Mouse (Mus musculus) limb, embryonic 15.5 days (tissue): ENCODE results near the gene 1700029P11Rik. TPM values are rescaled to one million over a fixed set of nuclear protein-coding genes. Genes with fewer than 3 reads are reported as not detected.

Experiments
- ATAC-seq: fragments of 200-750 bp; cut with Nextera tagmentation; 2 replicates; pipeline ENCODE4 v1.8.0; 2017; ENCODE audit warnings: low read depth, moderate TSS enrichment; ENCODE audit not compliant: insufficient number of reproducible peaks, low FRiP score, low TSS enrichment
- H3K27ac ChIP-seq: fragments of 300-500 bp; sonication (generic); 2 replicates; pipeline ENCODE4 v1.5.1; 2015; ENCODE audit warnings: moderate library complexity, mild to moderate bottlenecking, inconsistent platforms
- H3K27me3 ChIP-seq: fragments of 300-500 bp; sonication (generic); 2 replicates; pipeline ENCODE4 v1.6.1; 2015; ENCODE audit warnings: inconsistent platforms
- H3K36me3 ChIP-seq: fragments of 300-500 bp; sonication (generic); 2 replicates; pipeline ENCODE4 v1.6.1; 2015; ENCODE audit warnings: inconsistent platforms
- H3K4me1 ChIP-seq: fragments of 300-500 bp; sonication (generic); 2 replicates; pipeline ENCODE4 v1.6.1; 2015; ENCODE audit warnings: inconsistent platforms
- H3K4me2 ChIP-seq: fragments of 300-500 bp; sonication (generic); 2 replicates; pipeline ENCODE4 v1.6.1; 2015; ENCODE audit warnings: mild to moderate bottlenecking, inconsistent platforms
- H3K4me3 ChIP-seq: fragments of 300-500 bp; sonication (generic); 2 replicates; pipeline ENCODE4 v1.5.1; 2015; ENCODE audit warnings: mild to moderate bottlenecking, inconsistent platforms
- H3K9ac ChIP-seq: fragments of 300-500 bp; sonication (generic); 2 replicates; pipeline ENCODE4 v1.6.1; 2015; ENCODE audit warnings: inconsistent platforms
- H3K9me3 ChIP-seq: fragments of 300-500 bp; sonication (generic); 2 replicates; pipeline ENCODE4 v1.6.1; 2016; ENCODE audit warnings: inconsistent platforms
- WGBS: fragments of 180-500 bp; shearing (Covaris S2); methylation state at CpG from one replicate; pipeline ENCODE4 v1.1.7; 2015; 5-methylcytosine and 5-hydroxymethylcytosine counted together
- polyA plus RNA-seq: library from polyadenylated mRNA; unstranded; fragments of >200 nt; fragmentation: Nextera tagmentation; extraction: Ambion mirVana; gene quantifications from 2 replicates; pipeline ENCODE4 v1.2.1, GENCODE M21; 2015

The 1700029P11Rik gene
- not detected in 2 replicates for polyA plus RNA-seq

DNA sequence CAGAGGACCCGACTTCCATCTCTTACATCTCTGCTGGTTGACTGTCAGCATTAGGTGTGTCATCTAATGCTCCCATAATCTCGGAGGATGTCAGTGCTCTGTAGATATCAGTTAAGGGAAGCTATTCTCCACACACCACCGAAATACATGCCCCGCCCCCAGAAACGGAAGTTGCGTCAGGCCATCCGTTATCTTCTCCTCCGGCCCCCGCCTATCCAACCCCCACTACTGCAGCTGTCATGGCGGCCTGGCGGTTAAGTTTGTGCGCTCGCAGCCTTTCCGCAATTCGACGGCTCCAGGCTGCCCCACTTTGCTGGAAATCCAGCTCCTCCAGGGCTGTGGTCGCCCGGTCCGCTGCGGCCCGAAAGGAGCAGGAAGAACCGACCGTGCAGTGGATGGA, at the start of gene 1700029P11Rik:
TSS of gene 1700029P11Rik (plus strand) at position 220 of the 400 bp plus-strand sequence.
- H3K9ac ChIP-seq, result no peak within 1 kb of the TSS
- WGBS, result 95% methylated on average over 23 of the region's 23 CpGs
- no peaks in the 10 kb centered on the region for H3K27me3 ChIP-seq
- ATAC-seq, result no peak
- H3K4me3 ChIP-seq, result no peak within 1 kb of the TSS
- no peak within 1 kb of the TSS for H3K4me2 ChIP-seq
- H3K9me3 ChIP-seq, result no peaks in the 10 kb centered on the region
- no peaks in the 10 kb centered on the region for H3K36me3 ChIP-seq
- H3K4me1 ChIP-seq, result no peaks in the 10 kb centered on the region
- H3K27ac ChIP-seq, result no peak within 1 kb of the TSS

DNA sequence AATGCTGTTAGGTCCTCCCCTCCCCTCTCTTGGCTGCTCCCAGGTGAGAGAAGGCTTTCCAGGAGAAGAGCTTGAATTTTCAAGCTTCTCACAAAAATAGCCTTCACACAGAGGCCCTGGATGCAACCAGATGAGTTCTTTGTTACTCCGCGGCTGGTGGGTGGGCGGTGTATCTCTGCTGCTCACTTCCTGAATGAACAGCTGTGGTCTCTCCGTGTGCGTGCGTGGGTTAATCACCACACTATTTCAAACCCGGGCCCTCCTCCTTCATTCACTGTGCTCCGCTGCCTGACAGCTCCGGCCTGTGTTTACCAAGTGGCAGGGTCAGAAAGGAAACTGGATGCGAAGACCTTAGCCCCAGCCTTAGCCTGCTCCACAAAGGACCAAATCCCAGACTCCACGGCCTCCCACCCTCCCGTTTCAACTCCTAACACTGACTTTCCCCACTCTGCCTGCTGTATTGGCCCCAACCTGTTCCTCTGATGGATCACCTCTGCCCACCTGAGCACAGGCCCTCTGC, 47.3 kb upstream of the 1700029P11Rik start:
- no peaks in the 10 kb centered on the region for H3K36me3 ChIP-seq
- H3K27me3 ChIP-seq, result no peaks in the 10 kb centered on the region
- no peak overlapping the region for H3K4me2 ChIP-seq
- no peak overlapping the region for H3K9ac ChIP-seq
- no peak for ATAC-seq
- H3K4me3 ChIP-seq, result no peak overlapping the region
- WGBS, result 42% methylated on average over 12 of the region's 12 CpGs
- H3K9me3 ChIP-seq, result no peaks in the 10 kb centered on the region
- no peak overlapping the region for H3K27ac ChIP-seq
- H3K4me1 ChIP-seq, result peaks cover 22% of the 10 kb centered on the region

DNA sequence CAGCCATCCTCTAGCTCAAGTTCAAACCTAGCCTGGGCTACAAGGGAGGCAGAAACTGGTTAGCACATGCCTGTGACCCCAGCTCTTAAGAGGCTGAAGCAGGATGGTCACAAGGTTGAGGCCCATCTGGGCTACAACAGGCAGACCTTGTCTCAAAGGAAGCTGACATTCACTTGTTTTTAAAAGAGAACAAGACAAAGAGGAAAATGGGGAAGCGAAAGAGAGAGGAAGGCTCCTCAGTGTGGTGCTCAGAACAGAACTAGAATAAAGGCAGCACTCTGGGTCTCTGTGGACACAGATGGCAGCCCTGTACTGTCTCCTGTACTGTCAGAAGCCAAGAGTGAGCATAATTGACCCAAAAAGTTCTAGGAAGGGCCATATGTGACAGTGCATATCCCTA, 46.4 kb upstream of the 1700029P11Rik start:
- H3K4me3 ChIP-seq, result no peak overlapping the region
- H3K27me3 ChIP-seq, result no peaks in the 10 kb centered on the region
- no peaks in the 10 kb centered on the region for H3K9me3 ChIP-seq
- H3K9ac ChIP-seq, result no peak overlapping the region
- WGBS, result 96% methylated on average over 1 of the region's 1 CpGs
- no peak overlapping the region for H3K4me2 ChIP-seq
- no peak for ATAC-seq
- H3K36me3 ChIP-seq, result no peaks in the 10 kb centered on the region
- no peak overlapping the region for H3K27ac ChIP-seq
- H3K4me1 ChIP-seq, result peaks cover 24% of the 10 kb centered on the region

DNA sequence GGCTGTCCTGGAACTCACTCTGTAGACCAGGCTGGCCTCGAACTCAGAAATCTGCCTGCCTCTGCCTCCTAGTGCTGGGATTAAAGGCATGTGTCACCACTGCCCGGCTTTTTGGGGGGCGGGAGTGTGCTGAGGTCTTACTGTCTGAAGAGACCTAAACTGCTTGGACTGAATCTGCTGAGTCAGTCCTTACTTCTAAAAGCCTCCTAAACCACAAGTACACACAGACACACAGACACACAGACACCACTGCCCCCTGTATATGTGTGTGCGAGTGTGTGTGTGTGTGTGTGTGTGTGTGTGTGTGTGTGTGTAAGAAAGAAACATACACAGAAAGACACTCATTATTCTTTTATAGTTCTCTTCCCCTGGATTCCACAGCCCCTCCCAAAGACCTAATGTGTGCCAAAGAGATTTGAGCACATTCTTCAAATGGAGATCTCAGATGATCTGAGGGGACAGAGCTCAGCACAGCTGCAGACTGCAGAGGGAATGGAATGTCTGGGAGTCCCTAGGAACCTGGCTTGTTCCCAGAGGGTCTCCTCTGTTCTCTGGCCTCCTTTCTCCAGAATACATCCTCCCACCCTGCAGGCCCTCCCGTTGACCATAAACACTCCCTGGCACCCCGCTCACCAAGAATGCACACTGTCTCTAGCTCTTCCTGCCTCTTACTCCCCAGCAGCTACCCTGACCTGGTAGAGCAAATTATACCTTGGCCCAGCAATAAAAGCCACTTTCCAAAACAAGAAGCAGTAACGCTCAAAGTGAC, 44.3 kb upstream of the 1700029P11Rik start:
- whole genome bisulfite sequencing, result 51% methylated on average over 7 of the region's 7 CpGs
- H3K9ac ChIP-seq, result 0 out of 2 replicates have a peak overlapping the region, but pooled peaks have one; percentile 1
- no peaks in the 10 kb centered on the region for H3K36me3 ChIP-seq
- peak; percentile 31; the same call in 1 of the 2 replicates for ATAC-seq
- H3K27ac ChIP-seq, result peak overlapping the region; percentile 69
- peak overlapping the region; percentile 47 for H3K4me3 ChIP-seq
- peaks cover 24% of the 10 kb centered on the region for H3K4me1 ChIP-seq
- peak overlapping the region; percentile 82 for H3K4me2 ChIP-seq
- no peaks in the 10 kb centered on the region for H3K27me3 ChIP-seq
- no peaks in the 10 kb centered on the region for H3K9me3 ChIP-seq

DNA sequence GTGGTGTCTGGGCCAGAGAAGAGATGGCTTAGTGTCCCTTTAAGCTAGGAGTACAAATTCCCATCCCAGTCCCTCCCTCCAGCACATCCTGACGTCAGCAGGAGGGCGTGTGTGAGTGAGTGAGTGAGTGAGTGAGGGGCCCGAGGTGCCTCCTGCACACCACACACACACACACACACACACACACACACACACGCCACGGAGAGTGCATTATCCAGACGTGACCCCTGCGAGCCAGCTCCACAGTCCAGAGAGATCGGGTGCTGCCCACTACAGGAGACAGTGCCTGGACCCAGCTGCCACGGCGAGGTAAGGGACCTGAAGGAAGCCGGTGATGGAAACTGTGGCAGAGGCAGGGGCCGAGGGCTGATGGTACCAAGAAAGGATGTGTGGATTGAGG, 43.7 kb upstream of the 1700029P11Rik start, which contains the start of gene Csdc2:
TSS of gene Csdc2 (plus strand) at position 81 of the 400 bp plus-strand sequence.
- H3K27ac ChIP-seq, result peak within 1 kb of the TSS; percentile 69
- ATAC-seq, result peak; percentile 66
- H3K9ac ChIP-seq, result peak within 1 kb of the TSS; percentile 39
- peak within 1 kb of the TSS; percentile 47 for H3K4me3 ChIP-seq
- 1% methylated on average over 12 of the region's 12 CpGs for WGBS
- peak within 1 kb of the TSS; percentile 82 for H3K4me2 ChIP-seq
- peaks cover 24% of the 10 kb centered on the region for H3K4me1 ChIP-seq
- no peaks in the 10 kb centered on the region for H3K9me3 ChIP-seq
- no peaks in the 10 kb centered on the region for H3K27me3 ChIP-seq
- H3K36me3 ChIP-seq, result no peaks in the 10 kb centered on the region

DNA sequence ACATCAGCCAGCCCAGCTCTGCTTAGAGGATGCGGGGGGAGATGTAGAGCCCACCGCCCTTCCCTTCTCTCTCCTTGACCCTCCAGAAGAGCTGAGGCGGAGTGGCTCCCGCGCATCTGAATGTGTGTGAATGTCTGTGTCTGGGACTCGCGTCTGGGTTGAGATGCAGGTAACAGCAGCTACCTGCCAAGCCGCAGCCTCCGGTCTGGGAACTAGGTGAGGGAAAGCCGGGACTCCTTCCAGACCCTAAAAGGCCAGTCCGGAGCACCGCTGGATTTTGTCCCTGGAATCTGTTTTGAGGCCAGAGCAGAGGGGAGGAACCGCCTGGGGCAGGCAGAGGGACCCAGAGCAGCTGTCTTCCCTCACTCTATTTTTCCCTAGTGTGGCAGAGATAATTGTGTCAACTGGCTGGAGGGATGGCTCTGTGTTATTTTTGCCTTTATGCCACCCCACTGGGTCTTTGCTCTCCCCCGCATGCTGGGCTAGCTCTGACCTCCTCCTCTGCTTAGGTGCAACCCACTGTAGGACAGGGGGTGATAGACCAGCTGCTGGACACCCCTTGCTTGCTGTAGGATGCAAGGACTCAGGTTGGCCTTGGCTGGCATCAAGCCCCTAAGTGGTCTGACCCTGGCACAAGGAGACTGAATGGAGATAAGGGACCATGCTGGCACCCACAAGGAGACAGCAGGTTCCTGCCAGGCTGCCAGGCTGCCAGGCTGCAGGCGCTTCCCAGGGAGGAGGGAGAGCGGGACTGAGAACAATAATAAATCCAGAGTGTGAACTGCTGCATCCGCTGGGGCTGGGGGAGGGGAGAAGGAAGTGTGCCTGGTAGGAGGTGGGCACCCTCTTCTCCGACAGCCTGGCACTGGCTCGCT, 43.0 kb upstream of the 1700029P11Rik start:
- WGBS, result 9% methylated on average over 19 of the region's 19 CpGs
- H3K9ac ChIP-seq, result peak overlapping the region; percentile 39
- no peaks in the 10 kb centered on the region for H3K9me3 ChIP-seq
- no peaks in the 10 kb centered on the region for H3K36me3 ChIP-seq
- H3K4me2 ChIP-seq, result peak overlapping the region; percentile 82
- H3K27me3 ChIP-seq, result no peaks in the 10 kb centered on the region
- no peak for ATAC-seq
- H3K27ac ChIP-seq, result peak overlapping the region; percentile 69
- H3K4me1 ChIP-seq, result peaks cover 24% of the 10 kb centered on the region
- peak overlapping the region; percentile 47 for H3K4me3 ChIP-seq

DNA sequence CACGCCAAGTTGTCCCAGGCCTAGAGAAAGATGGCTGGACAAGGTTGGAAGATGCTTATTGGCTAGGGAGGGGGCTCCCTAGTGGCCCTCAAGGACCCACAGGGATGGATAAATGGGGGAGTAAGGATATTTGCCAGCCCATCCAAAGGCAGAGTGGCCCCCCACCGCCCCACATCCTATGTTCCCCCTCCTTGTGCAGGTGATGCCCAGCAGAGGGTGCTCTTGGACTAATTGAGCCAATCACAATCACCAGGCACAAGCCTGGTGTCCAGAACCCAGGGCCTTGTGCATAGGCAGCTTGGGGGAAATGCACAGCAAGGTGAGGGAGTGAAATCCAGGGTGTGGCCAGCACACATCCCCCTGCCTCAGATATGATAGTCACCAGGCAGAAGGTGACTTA, 42.1 kb upstream of the 1700029P11Rik start:
- Histone ChIP-seq H3K4me3 (no peak overlapping the region), H3K4me2 (no peak overlapping the region)
- 41% methylated on average over 2 of the region's 2 CpGs for WGBS

DNA sequence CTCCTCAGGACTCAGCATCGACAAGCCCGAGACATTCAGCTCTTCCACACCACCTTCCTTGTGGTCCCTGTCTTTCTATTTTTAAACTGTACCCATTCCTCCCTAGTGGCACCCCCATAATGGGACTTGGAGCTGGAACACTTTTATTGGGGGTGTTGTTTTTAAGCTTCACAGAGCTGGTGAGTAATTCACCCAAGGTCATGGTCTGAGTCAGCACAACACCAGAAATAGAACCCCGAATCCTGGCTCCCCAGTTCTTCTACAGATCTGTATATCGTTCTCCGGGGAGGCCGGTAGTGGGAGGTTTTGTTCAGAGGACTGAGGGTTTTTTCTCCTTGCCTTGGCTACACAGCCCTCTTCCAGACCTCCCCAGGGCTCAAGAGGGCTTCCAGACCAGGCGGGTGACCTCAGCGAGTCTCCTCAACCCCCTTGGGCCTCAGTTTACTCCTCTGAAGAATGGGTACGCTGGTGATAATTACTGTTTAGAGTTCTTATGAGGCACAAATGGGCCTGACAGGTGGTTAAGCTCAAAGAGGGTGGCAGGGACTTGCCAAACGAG, 41.1 kb upstream of the 1700029P11Rik start:
- Histone ChIP-seq H3K4me1 (peaks cover 28% of the 10 kb centered on the region), H3K27ac (no peak overlapping the region), H3K36me3 (no peaks in the 10 kb centered on the region), H3K9ac (no peak overlapping the region), H3K4me3 (no peak overlapping the region), H3K27me3 (no peaks in the 10 kb centered on the region), H3K9me3 (no peaks in the 10 kb centered on the region), H3K4me2 (no peak overlapping the region)
- no peak for ATAC-seq
- WGBS, result 82% methylated on average over 10 of the region's 10 CpGs

More for the DNA sequence above, 42.1 kb upstream of the 1700029P11Rik start:
- Histone ChIP-seq H3K4me1 (peaks cover 27% of the 10 kb centered on the region), H3K27me3 (no peaks in the 10 kb centered on the region), H3K9ac (no peak overlapping the region), H3K36me3 (no peaks in the 10 kb centered on the region), H3K27ac (no peak overlapping the region), H3K9me3 (no peaks in the 10 kb centered on the region)
- ATAC-seq, result no peak

DNA sequence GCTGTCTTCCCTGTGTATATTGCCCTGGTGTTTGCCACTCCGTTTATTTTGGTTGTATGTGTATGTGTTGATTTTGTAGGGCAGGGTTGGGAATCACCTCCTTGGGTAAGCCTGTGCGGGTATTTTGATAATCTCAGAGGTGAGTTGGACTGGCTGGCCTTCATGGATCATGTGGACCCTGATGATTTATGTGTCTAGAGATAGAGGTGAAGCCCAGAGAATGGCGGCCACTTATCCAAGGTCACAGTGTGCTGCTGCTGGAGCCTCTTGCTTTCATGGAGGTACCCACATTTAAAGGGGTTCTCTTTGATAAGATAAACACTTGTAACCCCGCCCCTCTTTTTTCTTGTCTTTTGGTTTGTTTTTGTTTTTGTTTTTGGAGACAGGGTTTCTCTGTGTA, 40.6 kb upstream of the 1700029P11Rik start:
- no peaks in the 10 kb centered on the region for H3K9me3 ChIP-seq
- no peaks in the 10 kb centered on the region for H3K36me3 ChIP-seq
- no peak overlapping the region for H3K4me2 ChIP-seq
- 91% methylated on average over 4 of the region's 4 CpGs for WGBS
- no peaks in the 10 kb centered on the region for H3K27me3 ChIP-seq
- no peak for ATAC-seq
- H3K27ac ChIP-seq, result no peak overlapping the region
- peaks cover 28% of the 10 kb centered on the region for H3K4me1 ChIP-seq
- H3K4me3 ChIP-seq, result no peak overlapping the region
- no peak overlapping the region for H3K9ac ChIP-seq

DNA sequence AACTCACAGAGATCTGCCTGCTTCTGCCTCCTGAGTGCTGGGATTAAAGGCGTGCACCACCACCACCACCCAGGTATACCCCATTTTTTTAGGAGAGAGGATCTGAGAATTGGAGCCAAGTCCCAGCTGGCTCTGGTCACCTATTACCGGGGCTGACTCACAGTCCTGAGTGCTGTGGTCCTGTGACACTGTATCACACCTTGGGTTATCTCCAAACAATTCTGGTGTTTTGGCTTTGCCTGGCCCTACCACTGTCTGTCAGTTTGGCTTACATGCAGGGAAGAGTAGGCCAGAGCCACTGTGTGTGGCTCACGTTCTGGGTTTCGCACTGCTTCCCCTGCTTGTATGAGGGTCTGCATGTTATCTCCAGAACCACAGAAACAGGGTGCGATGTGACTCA, 40.1 kb upstream of the 1700029P11Rik start:
- ATAC-seq, result no peak
- 85% methylated on average over 5 of the region's 5 CpGs for whole genome bisulfite sequencing
- H3K27me3 ChIP-seq, result no peaks in the 10 kb centered on the region
- H3K9ac ChIP-seq, result no peak overlapping the region
- peaks cover 28% of the 10 kb centered on the region for H3K4me1 ChIP-seq
- no peak overlapping the region for H3K27ac ChIP-seq
- H3K9me3 ChIP-seq, result no peaks in the 10 kb centered on the region
- H3K4me2 ChIP-seq, result no peak overlapping the region
- no peaks in the 10 kb centered on the region for H3K36me3 ChIP-seq
- H3K4me3 ChIP-seq, result no peak overlapping the region

DNA sequence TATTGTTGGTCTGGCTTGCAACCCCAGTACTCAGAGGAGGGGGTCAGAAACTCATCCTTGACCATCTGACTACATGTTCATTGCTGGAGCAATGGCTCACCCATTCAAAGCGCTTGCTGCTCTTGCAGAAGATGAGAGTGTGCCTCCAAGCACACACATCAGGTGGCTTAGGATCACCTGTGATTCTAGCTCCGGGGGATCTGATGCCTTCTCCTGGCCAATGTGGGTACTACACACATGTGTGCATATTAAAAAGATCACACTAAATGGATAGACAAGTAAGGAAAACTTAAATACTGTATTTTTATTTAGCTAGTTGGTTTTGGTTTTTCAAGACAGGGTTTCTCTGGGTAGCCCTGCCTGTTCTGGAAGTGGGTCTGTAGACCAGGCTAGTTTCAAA, 39.3 kb upstream of the 1700029P11Rik start:
- no peak overlapping the region for H3K27ac ChIP-seq
- H3K4me2 ChIP-seq, result no peak overlapping the region
- H3K36me3 ChIP-seq, result no peaks in the 10 kb centered on the region
- no peaks in the 10 kb centered on the region for H3K9me3 ChIP-seq
- no peak for ATAC-seq
- H3K4me1 ChIP-seq, result peaks cover 30% of the 10 kb centered on the region
- WGBS, result 92% methylated on average over 2 of the region's 2 CpGs
- no peaks in the 10 kb centered on the region for H3K27me3 ChIP-seq
- H3K4me3 ChIP-seq, result no peak overlapping the region
- H3K9ac ChIP-seq, result no peak overlapping the region
